Mouse (Mus musculus) gastrocnemius, postnatal 14 days (tissue): ENCODE measurements around the gene Scel. TPM values are rescaled to one million over a fixed set of nuclear protein-coding genes. Genes with fewer than 3 reads are reported as not detected.
A peak's percentile ranks its signal among the peaks of the same experiment; 100 is the strongest.
"Not testable (repeated sequence)": the region's sequence is repeated elsewhere in the genome, so short reads cannot be mapped to it uniquely, and the experiment has no call there.

Experiments
- DNase-seq: peaks from one replicate; pipeline ENCODE4 v3.0.0; 2021; ENCODE audit warnings: mixed read lengths
- intact Hi-C: fragments of 180-260 bp; cut with DNase I; formaldehyde crosslinking; loops from one replicate; pipeline ENCODE4 v1.15.1; 2025; ENCODE audit warnings: low total_unique reads
- long read RNA-seq, 2 experiments: library from polyadenylated mRNA; stranded (forward); transcript quantifications; one replicate each; pipeline ENCODE4 v2.0.0; 2021
- total RNA-seq, 2 experiments: library from RNA; stranded (reverse); gene quantifications; 2 replicates each; pipeline ENCODE4 v1.2.3; 2021

The Scel gene
- total RNA-seq = under 1 TPM in 1 of 2 experiments, not detected in 1; 0.18 TPM
- long read RNA-seq, experiment 1 = 0 reads
- long read RNA-seq, experiment 2, partial matches to known transcripts = 0 of 1 reads
- long read RNA-seq, experiment 2, other reads (novel, unspliced or antisense) = 0 of 1 reads

- DNase-seq = no peak
- intact Hi-C loops = no loop called here
These were observed at the start of gene Scel for GRCm38 (mm10) chr14:103512802-103513472. Gene Scel (plus strand): TSS chr14:103513342.

- intact Hi-C loops = no loop called here
- DNase-seq = no peak
These were observed 44.3 kb upstream of the Scel start for GRCm38 (mm10) chr14:103468691-103469463.

GRCm38 (mm10) chr14:103469464-103470015 lies 43.6 kb upstream of the Scel start:
- intact Hi-C loops = no loop called here
- DNase-seq = peak; percentile 33

DNA sequence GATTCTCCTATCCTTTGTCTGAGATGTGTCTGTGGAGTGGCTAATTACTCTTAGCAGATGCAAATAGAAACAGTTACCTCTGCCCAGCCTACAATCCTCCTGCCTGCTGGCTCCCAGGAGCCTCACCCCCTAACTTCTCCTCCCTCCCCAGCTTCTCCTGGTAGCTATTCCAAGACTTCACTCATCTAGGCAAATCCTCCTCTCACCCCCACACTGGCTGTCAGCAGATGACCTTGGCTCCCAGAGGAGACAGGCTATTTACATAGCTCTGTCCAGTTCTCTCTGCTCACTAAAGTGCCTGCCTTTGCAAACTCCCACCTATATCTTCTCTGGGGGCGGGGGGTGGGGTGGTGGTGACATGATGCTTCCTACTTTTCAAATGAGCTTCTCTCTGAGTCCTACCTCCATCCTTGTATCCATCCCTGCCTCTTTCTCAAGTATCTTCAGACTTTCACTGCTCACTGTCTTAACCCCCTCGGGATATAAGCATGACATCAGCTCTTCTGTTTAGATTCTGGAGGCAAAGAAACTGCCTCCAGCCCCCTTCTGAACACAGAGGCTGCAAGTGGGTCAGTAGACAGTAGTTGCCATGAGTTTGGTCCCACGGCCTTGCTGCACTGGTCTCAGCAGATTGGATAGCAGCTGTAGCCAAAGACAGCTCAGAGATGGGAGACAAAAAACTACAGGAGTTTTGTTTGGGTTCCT lies 41.9 kb upstream of the Scel start:
- intact Hi-C loops = no loop called here
- no peak for DNase-seq

- peak; percentile 19 for DNase-seq
- intact Hi-C loops = no loop called here
These were observed 41.2 kb upstream of the Scel start for GRCm38 (mm10) chr14:103471806-103472553.

DNA sequence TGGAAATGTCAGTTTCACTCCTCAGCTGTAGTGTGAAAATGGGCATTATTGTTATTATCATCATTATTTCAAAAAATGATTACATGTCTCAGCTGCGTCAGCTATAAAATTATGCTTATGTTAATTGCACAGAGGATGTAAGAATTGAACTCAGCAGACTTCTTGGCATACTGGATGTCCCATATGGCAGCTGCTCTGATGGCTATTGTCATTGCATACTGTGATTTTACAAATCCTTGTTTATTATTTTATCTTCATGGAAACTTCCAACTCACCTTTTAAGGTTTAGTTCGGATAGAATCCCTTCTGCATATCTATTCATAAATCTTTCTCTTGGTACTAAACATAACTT lies 40.6 kb upstream of the Scel start:
- intact Hi-C loops = no loop called here

GRCm38 (mm10) chr14:103475312-103475711 lies 37.8 kb upstream of the Scel start:
- no peak for DNase-seq
- intact Hi-C loops = no loop called here

More for the DNA sequence above, 40.6 kb upstream of the Scel start:
- no peak for DNase-seq

GRCm38 (mm10) chr14:103476232-103476631 lies 36.9 kb upstream of the Scel start:
- intact Hi-C loops, DNase-seq: not testable (repeated sequence)

DNA sequence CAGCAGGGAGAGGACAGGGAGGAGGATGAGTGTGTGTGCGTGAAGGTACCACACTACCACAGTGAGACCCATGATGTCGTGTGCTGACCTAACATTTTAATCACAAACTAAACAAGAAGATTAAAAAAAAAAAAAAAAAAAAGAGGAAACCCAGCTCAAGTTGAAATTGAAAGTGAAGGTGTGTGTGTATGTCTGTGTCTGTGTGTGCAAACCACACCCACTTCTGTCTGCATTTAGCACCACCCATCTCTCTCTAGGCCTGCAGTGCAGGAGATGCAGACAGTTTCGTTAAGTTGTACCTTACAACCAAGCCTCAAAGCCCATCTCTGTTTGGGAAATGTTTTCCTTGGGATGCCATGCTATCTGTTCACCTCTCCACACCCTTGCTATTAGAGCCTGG lies 35.9 kb upstream of the Scel start:
- intact Hi-C loops = no loop called here
- DNase-seq = no peak

DNA sequence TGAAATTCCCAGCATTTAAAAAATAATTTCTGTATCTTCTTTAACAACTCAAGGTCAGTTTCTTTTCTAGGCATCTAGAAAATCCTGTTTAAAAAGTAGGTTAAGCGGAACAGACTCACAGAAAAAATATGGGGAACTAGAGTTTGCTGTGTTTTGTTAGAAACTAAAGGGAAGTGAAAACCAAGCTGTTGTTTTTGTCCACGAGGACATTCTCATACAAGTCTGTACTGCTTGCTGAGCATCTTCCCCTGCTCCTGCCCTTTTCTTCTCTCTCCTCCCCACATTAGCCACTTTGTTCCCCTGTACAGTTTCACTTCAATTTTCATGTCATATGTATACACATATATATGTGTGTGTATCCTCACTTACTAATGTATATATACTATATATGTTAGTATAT lies 35.2 kb upstream of the Scel start:
- intact Hi-C loops = no loop called here
- DNase-seq = no peak

DNA sequence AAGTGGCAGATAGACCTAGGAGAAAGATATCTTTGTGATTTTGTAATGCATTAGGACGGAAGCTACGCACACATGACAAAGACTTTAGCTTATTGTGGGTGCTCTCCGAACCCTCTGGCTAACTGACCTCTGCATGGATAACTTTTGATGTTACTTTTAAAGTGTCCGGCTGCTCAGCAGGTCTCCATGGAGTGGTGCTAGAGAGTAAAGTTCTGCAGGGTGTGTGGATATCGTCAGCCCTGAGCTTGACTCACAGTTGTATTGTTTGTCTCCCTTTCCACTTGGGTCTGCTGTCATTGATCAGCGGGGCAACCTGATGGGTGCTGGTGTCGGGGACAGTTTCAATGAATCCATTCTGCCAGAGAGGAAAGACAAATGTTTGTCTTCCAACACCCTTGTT lies 33.7 kb upstream of the Scel start:
- intact Hi-C loops = no loop called here
- no peak for DNase-seq

GRCm38 (mm10) chr14:103481514-103481913 lies 31.6 kb upstream of the Scel start:
- no peak for DNase-seq
- intact Hi-C loops = no loop called here

GRCm38 (mm10) chr14:103485671-103486070 lies 27.5 kb upstream of the Scel start:
- no peak for DNase-seq
- intact Hi-C loops = no loop called here

GRCm38 (mm10) chr14:103486974-103487373 lies 26.2 kb upstream of the Scel start:
- no peak for DNase-seq
- intact Hi-C loops = no loop called here

GRCm38 (mm10) chr14:103488659-103489058 lies 24.5 kb upstream of the Scel start:
- intact Hi-C loops = no loop called here
- DNase-seq = no peak

DNA sequence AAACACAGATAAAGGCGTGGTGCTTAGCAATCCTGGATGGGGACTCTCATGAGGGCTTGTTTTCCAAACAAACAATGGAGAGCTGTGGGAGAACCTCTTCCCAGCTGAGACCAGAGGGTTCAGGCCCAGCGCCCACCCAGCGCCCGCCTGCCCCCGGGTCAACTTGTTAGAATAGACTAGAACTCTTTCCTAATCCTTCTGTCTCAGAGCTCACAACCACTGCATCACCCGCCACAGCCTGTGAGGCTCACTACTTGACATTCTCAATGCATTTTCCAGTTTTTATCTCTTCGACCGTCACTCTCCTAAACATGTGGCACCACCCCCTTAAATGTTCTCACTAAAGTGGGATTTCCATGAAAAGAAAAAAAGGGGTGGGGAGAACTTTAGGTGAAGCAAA lies 14.9 kb upstream of the Scel start:
- intact Hi-C loops = no loop called here
- no peak for DNase-seq

- no peak for DNase-seq
- intact Hi-C loops = no loop called here
These were observed 14.5 kb upstream of the Scel start for GRCm38 (mm10) chr14:103498613-103499012.

DNA sequence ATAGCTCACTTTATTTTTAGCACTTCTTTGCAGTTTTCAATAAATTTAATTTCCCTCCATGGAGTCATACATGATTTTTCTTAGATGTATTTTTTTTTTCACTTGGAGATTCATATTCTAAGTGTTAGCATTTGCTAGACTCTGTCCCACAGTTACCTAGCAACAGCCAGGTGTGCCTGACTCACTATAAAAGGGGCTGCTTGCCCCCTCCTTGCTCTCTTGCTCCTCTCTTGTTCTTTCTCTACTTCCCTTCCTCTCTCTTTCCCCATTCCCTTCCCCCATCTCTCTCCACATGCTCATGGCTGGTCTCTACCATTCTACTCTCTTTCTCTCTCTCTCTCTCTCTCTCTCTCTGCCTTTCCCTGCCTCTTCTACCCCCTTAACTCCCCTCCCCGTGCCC lies 14.1 kb upstream of the Scel start:
- no peak for DNase-seq
- intact Hi-C loops = no loop called here

DNA sequence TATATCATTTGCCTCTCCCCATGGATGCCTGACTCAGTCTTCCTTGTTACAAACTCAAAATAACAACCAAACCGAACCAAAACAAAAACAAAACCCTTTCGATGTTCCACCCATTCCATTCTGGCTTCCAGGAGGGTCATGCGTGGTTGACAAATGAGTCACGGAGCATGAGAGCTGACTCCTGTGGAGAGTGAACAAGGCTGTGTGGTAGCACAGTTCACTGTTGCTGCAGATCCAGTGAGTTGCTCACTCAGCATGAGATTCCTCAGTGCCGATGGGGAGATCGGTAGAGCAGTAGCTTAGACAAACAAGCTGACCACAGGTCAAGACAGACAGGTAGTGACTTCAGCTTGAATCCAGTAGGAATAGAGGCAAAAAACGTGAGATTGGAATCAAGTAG lies 12.8 kb upstream of the Scel start:
- DNase-seq = no peak
- intact Hi-C loops = no loop called here
